Mouse (Mus musculus) adrenal gland, postnatal 14 days (tissue): ENCODE data around the gene Gm20388. TPM values are rescaled to one million over a fixed set of nuclear protein-coding genes. Genes with fewer than 3 reads are reported as not detected.

Experiments
- DNase-seq: peaks from one replicate; pipeline ENCODE4 v3.0.0; 2021; ENCODE audit warnings: mixed read lengths
- total RNA-seq: library from RNA; stranded (reverse); gene quantifications from 2 replicates; pipeline ENCODE4 v1.2.3, GENCODE M21; 2021

Gm20388 gene
- total RNA-seq, 1 experiment from 2014 or later = 17.6 TPM

- peak; percentile 29 for DNase-seq
Observed at GRCm38 (mm10) chr8:121932668-121933520, 2022.3 kb downstream of the Gm20388 start.

GRCm38 (mm10) chr8:121934506-121934905 is 2023.9 kb downstream of the Gm20388 start:
- peak; percentile 75 for DNase-seq

GRCm38 (mm10) chr8:121934923-121935322 is 2024.3 kb downstream of the Gm20388 start:
- DNase-seq = no peak

- peak; percentile 51 for DNase-seq
Observed at GRCm38 (mm10) chr8:121935341-121936294, 2025.0 kb downstream of the Gm20388 start.

GRCm38 (mm10) chr8:121936391-121936790 is 2025.8 kb downstream of the Gm20388 start:
- no peak for DNase-seq

- no peak for DNase-seq
Observed at GRCm38 (mm10) chr8:121938732-121939131, 2028.1 kb downstream of the Gm20388 start.

GRCm38 (mm10) chr8:121943057-121943540 is 2032.5 kb downstream of the Gm20388 start:
- DNase-seq = no peak

- DNase-seq = no peak
Observed at GRCm38 (mm10) chr8:121943716-121944115, 2033.1 kb downstream of the Gm20388 start.

- no peak for DNase-seq
Observed at GRCm38 (mm10) chr8:121944831-121945230, 2034.2 kb downstream of the Gm20388 start, which contains the start of gene Car5a. TSS of gene Car5a (minus strand) at chr8:121944904.

GRCm38 (mm10) chr8:121946351-121946750 is 2035.7 kb downstream of the Gm20388 start:
- no peak for DNase-seq

- peak; percentile 51 for DNase-seq
Observed at GRCm38 (mm10) chr8:121947047-121947752, 2036.6 kb downstream of the Gm20388 start.

- DNase-seq = peak; percentile 96
Observed at GRCm38 (mm10) chr8:121947753-121948141, 2037.1 kb downstream of the Gm20388 start.

GRCm38 (mm10) chr8:121948321-121949145 is 2037.9 kb downstream of the Gm20388 start:
- no peak for DNase-seq

- no peak for DNase-seq
Observed at GRCm38 (mm10) chr8:121949222-121949800, 2038.7 kb downstream of the Gm20388 start, which contains the start of gene Banp. TSS of gene Banp (plus strand) at chr8:121949750.

GRCm38 (mm10) chr8:121949941-121950748 is 2039.5 kb downstream of the Gm20388 start:
- DNase-seq = peak; percentile 99

- peak; percentile 89 for DNase-seq
Observed at GRCm38 (mm10) chr8:121950749-121951655, 2040.4 kb downstream of the Gm20388 start.

- DNase-seq = no peak
Observed at GRCm38 (mm10) chr8:121951656-121952009, 2041.0 kb downstream of the Gm20388 start.

- no peak for DNase-seq
Observed at GRCm38 (mm10) chr8:121952122-121952521, 2041.5 kb downstream of the Gm20388 start.

- DNase-seq = no peak
Observed at GRCm38 (mm10) chr8:121952800-121953199, 2042.2 kb downstream of the Gm20388 start.
